Mouse (Mus musculus): ENCODE measurements around the gene Traf3. TPM values are rescaled to one million over a fixed set of nuclear protein-coding genes. Genes with fewer than 3 reads are reported as not detected.
A peak's percentile ranks its signal among the peaks of the same experiment; 100 is the strongest.

Traf3 gene
- polyA plus RNA-seq, 1 experiment from 2014 or later = 6.0 TPM

DNA sequence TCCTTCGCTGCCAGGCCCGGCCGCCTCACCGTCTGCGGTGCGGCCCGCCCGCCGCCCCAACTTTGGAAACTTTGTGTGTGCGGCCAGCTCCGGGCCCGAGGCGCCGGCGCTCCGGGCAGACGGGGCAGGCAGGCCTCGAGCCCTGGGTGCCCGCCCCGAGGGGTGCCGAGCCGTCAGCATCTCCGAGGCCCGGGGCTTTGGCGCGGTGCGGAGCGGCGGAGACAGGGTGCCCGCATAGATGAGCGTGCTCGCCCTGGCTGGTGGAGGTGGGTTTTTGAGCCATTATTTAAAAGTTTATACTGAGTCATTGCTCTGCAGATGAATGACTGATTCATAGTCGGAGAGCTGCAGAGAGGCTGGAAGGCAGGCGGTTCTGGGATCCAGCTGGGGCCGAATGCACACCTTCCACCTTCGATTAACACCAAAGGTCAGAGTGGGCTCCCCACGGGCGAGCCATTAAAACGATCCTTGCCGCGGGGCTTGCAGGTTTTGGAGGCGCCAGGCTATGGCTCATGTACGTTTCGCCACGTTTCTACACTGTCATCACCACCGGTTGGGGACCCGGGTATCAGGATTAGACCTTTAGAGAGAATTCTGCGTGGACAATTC, 615 bp downstream of the Traf3 start:
- Histone ChIP-seq H3K4me1 (ENCODE audit: control insufficient read depth in 2 of 2, insufficient read depth in 2 of 2, low read length in 2 of 2) (peaks cover 17 to 26% of the 10 kb centered on the region in 2 experiments), H3K9me3 (ENCODE audit: control insufficient read depth, low read length) (no peaks in the 10 kb centered on the region), H3K36me3 (ENCODE audit: control insufficient read depth, insufficient read depth, low read length) (0 out of 2 replicates have a peak, but pooled peaks cover under 1% of the 10 kb centered on the region), H3K9ac (ENCODE audit: low read length) (peak overlapping the region; percentile 88), H3K4me2 (ENCODE audit: low read length) (peak overlapping the region; percentile 74), H3K27me3 (ENCODE audit: control insufficient read depth, insufficient read depth, low read length) (no peaks in the 10 kb centered on the region), H3K4me3 (ENCODE audit: control insufficient read depth in 1 of 2, insufficient read depth in 1 of 2, low read depth in 1 of 2, low read length in 2 of 2) (peak overlapping the region; percentile 73 to 78), H3K27ac (replicated peaks in 1 of 2; ENCODE audit: control insufficient read depth in 1 of 2, insufficient read depth in 1 of 2, low read depth in 2 of 2, low read length in 2 of 2) (peak overlapping the region; percentile 3 to 83; a peak in 3 of 4 replicates)
- under 1% methylated on average over 44 of the region's 48 CpGs for WGBS
- ATAC-seq (ENCODE audit: insufficient number of reproducible peaks, insufficient read depth, low FRiP score, low read depth) = no peak

GRCm38 (mm10) chr12:111168891-111169290, 2.7 kb downstream of the Traf3 start:
- Histone ChIP-seq H3K4me2 (ENCODE audit: low read length) (no peak overlapping the region), H3K9me3 (ENCODE audit: control insufficient read depth, low read length) (no peaks in the 10 kb centered on the region), H3K27ac (replicated peaks in 1 of 2; ENCODE audit: control insufficient read depth in 1 of 2, insufficient read depth in 1 of 2, low read depth in 2 of 2, low read length in 2 of 2) (no peak overlapping the region), H3K4me3 (ENCODE audit: control insufficient read depth in 1 of 2, insufficient read depth in 1 of 2, low read depth in 1 of 2, low read length in 2 of 2) (no peak overlapping the region), H3K9ac (ENCODE audit: low read length) (no peak overlapping the region), H3K36me3 (ENCODE audit: control insufficient read depth, insufficient read depth, low read length) (0 out of 2 replicates have a peak, but pooled peaks cover 14% of the 10 kb centered on the region), H3K4me1 (ENCODE audit: control insufficient read depth in 2 of 2, insufficient read depth in 2 of 2, low read length in 2 of 2) (peaks cover 8 to 26% of the 10 kb centered on the region in 2 experiments), H3K27me3 (ENCODE audit: control insufficient read depth, insufficient read depth, low read length) (no peaks in the 10 kb centered on the region)
- 77% methylated on average over 4 of the region's 4 CpGs for whole genome bisulfite sequencing
- no peak for ATAC-seq (ENCODE audit: insufficient number of reproducible peaks, insufficient read depth, low FRiP score, low read depth)

DNA sequence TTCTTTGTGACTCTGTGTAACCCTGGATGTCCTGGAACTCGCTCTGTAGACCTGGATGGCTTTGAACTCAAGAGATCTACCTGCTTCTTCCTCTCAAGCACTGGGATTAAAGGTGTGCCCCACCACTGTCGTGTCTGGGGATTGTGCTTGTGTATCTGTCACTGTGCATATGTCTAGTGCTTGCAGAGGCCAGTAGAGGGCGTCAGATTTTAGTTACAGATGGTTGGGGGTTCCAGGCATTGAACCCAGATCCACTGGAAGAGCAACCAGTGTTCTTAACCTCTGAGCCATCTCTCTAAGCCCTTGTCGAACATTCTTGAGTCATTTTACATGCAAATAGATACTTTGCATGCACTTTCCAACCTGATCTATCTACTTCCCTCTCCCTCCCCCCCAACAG, 12.6 kb downstream of the Traf3 start:
- Histone ChIP-seq H3K36me3 (ENCODE audit: control insufficient read depth, insufficient read depth, low read length) (peaks cover 3% of the 10 kb centered on the region; the same call in 1 of the 2 replicates), H3K9ac (ENCODE audit: low read length) (no peak overlapping the region), H3K4me1 (ENCODE audit: control insufficient read depth in 2 of 2, insufficient read depth in 2 of 2, low read length in 2 of 2) (no peaks in the 10 kb centered on the region), H3K9me3 (ENCODE audit: control insufficient read depth, low read length) (no peaks in the 10 kb centered on the region), H3K4me2 (ENCODE audit: low read length) (no peak overlapping the region), H3K27ac (replicated peaks in 1 of 2; ENCODE audit: control insufficient read depth in 1 of 2, insufficient read depth in 1 of 2, low read depth in 2 of 2, low read length in 2 of 2) (no peak overlapping the region), H3K27me3 (ENCODE audit: control insufficient read depth, insufficient read depth, low read length) (no peaks in the 10 kb centered on the region), H3K4me3 (ENCODE audit: control insufficient read depth in 1 of 2, insufficient read depth in 1 of 2, low read depth in 1 of 2, low read length in 2 of 2) (no peak overlapping the region)
- 74% methylated on average over 4 of the region's 4 CpGs for WGBS
- no peak for ATAC-seq (ENCODE audit: insufficient number of reproducible peaks, insufficient read depth, low FRiP score, low read depth)

DNA sequence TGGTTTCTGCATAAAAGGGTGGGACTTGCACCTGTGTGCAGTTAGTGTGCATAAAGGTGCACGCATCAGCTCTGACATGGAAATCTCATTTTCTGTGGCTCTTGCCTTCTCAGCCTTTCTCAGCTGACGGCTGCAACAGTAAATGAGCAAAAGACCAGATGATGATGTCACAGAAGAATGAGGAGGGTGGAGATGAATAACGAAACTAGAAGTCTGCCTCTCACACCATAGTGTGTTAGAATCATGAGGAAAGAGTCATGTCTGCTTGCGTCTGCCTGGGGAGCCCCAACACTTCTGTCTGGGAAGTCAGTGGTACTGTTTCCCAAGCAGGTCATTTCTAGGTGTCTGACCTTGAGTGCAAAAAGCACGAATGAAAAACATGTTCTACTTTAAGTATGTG, 15.7 kb downstream of the Traf3 start:
- no peaks in the 10 kb centered on the region for H3K27me3 ChIP-seq (ENCODE audit: control insufficient read depth, insufficient read depth, low read length)
- ATAC-seq (ENCODE audit: insufficient number of reproducible peaks, insufficient read depth, low FRiP score, low read depth) = no peak
- peaks cover 3% of the 10 kb centered on the region; the same call in 1 of the 2 replicates for H3K36me3 ChIP-seq (ENCODE audit: control insufficient read depth, insufficient read depth, low read length)
- no peak overlapping the region for H3K4me3 ChIP-seq (ENCODE audit: control insufficient read depth in 1 of 2, insufficient read depth in 1 of 2, low read depth in 1 of 2, low read length in 2 of 2)
- H3K27ac ChIP-seq (replicated peaks in 1 of 2; ENCODE audit: control insufficient read depth in 1 of 2, insufficient read depth in 1 of 2, low read depth in 2 of 2, low read length in 2 of 2) = no peak overlapping the region
- H3K9me3 ChIP-seq (ENCODE audit: control insufficient read depth, low read length) = no peaks in the 10 kb centered on the region
- no peak overlapping the region for H3K4me2 ChIP-seq (ENCODE audit: low read length)
- H3K4me1 ChIP-seq (ENCODE audit: control insufficient read depth in 2 of 2, insufficient read depth in 2 of 2, low read length in 2 of 2) = peaks cover 7 to 8% of the 10 kb centered on the region in 2 experiments; a peak in 3 of 4 replicates
- 76% methylated on average over 5 of the region's 5 CpGs for WGBS
- no peak overlapping the region for H3K9ac ChIP-seq (ENCODE audit: low read length)

DNA sequence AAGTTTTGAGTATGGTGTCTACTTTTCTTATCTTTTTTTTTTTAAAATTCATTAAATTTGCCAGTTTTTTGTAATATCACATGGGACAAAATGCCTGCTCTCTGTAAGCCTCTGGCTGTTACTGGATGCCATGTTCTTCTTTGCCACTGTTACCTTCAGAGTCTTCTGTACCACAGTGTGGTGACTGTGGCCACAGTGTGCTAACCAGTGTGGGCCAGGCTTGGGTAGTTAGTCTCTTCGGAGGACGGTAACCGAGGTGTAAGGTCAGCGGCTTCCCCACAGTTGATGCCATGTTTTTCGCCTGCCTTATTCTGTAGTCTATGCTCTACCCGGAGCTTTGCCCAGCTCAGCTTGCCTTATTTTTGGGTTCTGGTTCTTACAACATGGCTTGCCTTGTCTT, 16.2 kb downstream of the Traf3 start:
- Histone ChIP-seq H3K9ac (ENCODE audit: low read length) (no peak overlapping the region), H3K9me3 (ENCODE audit: control insufficient read depth, low read length) (no peaks in the 10 kb centered on the region), H3K27me3 (ENCODE audit: control insufficient read depth, insufficient read depth, low read length) (no peaks in the 10 kb centered on the region), H3K4me1 (ENCODE audit: control insufficient read depth in 2 of 2, insufficient read depth in 2 of 2, low read length in 2 of 2) (peaks cover 9 to 10% of the 10 kb centered on the region in 2 experiments; a peak in 3 of 4 replicates), H3K4me2 (ENCODE audit: low read length) (no peak overlapping the region), H3K36me3 (ENCODE audit: control insufficient read depth, insufficient read depth, low read length) (peaks cover 3% of the 10 kb centered on the region; the same call in 1 of the 2 replicates), H3K4me3 (ENCODE audit: control insufficient read depth in 1 of 2, insufficient read depth in 1 of 2, low read depth in 1 of 2, low read length in 2 of 2) (no peak overlapping the region), H3K27ac (replicated peaks in 1 of 2; ENCODE audit: control insufficient read depth in 1 of 2, insufficient read depth in 1 of 2, low read depth in 2 of 2, low read length in 2 of 2) (no peak overlapping the region)
- ATAC-seq (ENCODE audit: insufficient number of reproducible peaks, insufficient read depth, low FRiP score, low read depth) = no peak
- WGBS = 91% methylated on average over 6 of the region's 6 CpGs

DNA sequence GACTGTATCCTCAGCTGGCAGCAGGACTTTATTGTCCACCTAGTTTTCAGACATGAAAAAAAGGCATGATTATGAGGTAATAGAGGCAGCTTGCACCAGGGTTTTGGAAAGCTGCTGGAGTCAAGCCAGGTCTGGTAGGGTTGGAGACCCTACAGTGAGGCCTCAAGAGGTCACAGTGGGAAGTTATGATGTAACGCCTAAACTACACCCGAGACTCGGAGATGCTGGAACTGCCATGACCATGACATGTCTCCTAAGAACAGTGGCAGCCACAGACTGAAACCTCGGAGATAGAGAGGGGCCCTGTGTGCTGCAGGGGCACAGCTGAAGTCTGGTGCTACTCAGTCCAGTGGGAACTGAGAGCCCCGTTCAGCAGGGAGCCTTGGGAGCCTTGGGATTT, 18.3 kb downstream of the Traf3 start, which contains the start of gene 4930595D18Rik:
Gene 4930595D18Rik, minus strand, starts transcription at position 16 of the 400 bp plus-strand sequence.
- Histone ChIP-seq H3K36me3 (ENCODE audit: control insufficient read depth, insufficient read depth, low read length) (peaks cover 3% of the 10 kb centered on the region; the same call in 1 of the 2 replicates), H3K27ac (replicated peaks in 1 of 2; ENCODE audit: control insufficient read depth in 1 of 2, insufficient read depth in 1 of 2, low read depth in 2 of 2, low read length in 2 of 2) (no peak within 1 kb of the TSS), H3K27me3 (ENCODE audit: control insufficient read depth, insufficient read depth, low read length) (no peaks in the 10 kb centered on the region), H3K9ac (ENCODE audit: low read length) (no peak within 1 kb of the TSS), H3K4me1 (ENCODE audit: control insufficient read depth in 2 of 2, insufficient read depth in 2 of 2, low read length in 2 of 2) (peaks cover 9 to 10% of the 10 kb centered on the region in 2 experiments; a peak in 3 of 4 replicates), H3K4me2 (ENCODE audit: low read length) (no peak within 1 kb of the TSS), H3K9me3 (ENCODE audit: control insufficient read depth, low read length) (no peaks in the 10 kb centered on the region), H3K4me3 (ENCODE audit: control insufficient read depth in 1 of 2, insufficient read depth in 1 of 2, low read depth in 1 of 2, low read length in 2 of 2) (no peak within 1 kb of the TSS)
- 39% methylated on average over 5 of the region's 5 CpGs for WGBS
- ATAC-seq (ENCODE audit: insufficient number of reproducible peaks, insufficient read depth, low FRiP score, low read depth) = no peak

- no peak overlapping the region; a peak in 1 of 4 replicates for H3K27ac ChIP-seq (replicated peaks in 1 of 2; ENCODE audit: control insufficient read depth in 1 of 2, insufficient read depth in 1 of 2, low read depth in 2 of 2, low read length in 2 of 2)
- H3K4me3 ChIP-seq (ENCODE audit: control insufficient read depth in 1 of 2, insufficient read depth in 1 of 2, low read depth in 1 of 2, low read length in 2 of 2) = no peak overlapping the region
- H3K27me3 ChIP-seq (ENCODE audit: control insufficient read depth, insufficient read depth, low read length) = no peaks in the 10 kb centered on the region
- no peaks in the 10 kb centered on the region for H3K36me3 ChIP-seq (ENCODE audit: control insufficient read depth, insufficient read depth, low read length)
- no peak for ATAC-seq (ENCODE audit: insufficient number of reproducible peaks, insufficient read depth, low FRiP score, low read depth)
- WGBS = 67% methylated on average over 3 of the region's 3 CpGs
- H3K4me2 ChIP-seq (ENCODE audit: low read length) = no peak overlapping the region
- no peaks in the 10 kb centered on the region for H3K9me3 ChIP-seq (ENCODE audit: control insufficient read depth, low read length)
- H3K9ac ChIP-seq (ENCODE audit: low read length) = no peak overlapping the region
- H3K4me1 ChIP-seq (ENCODE audit: control insufficient read depth in 2 of 2, insufficient read depth in 2 of 2, low read length in 2 of 2) = peaks cover 9 to 10% of the 10 kb centered on the region in 2 experiments; a peak in 3 of 4 replicates
These were observed 20.8 kb downstream of the Traf3 start for GRCm38 (mm10) chr12:111186986-111187385.

All from heart, embryonic 14.5 days (tissue).